Mouse (Mus musculus) heart, embryonic 16.5 days (tissue): Measurements from ENCODE around the gene Slc4a4. TPM values are rescaled to one million over a fixed set of nuclear protein-coding genes. Genes with fewer than 3 reads are reported as not detected.

Source experiments
- ATAC-seq: fragments of 200-750 bp; cut with Nextera tagmentation; replicated peaks from 2 replicates; pipeline ENCODE4 v1.8.0; 2017; ENCODE audit warnings: moderate number of reproducible peaks; ENCODE audit not compliant: insufficient read depth, low FRiP score; ENCODE audit errors: extremely low read depth
- H3K27ac ChIP-seq: fragments of 300-500 bp; sonication (generic); 2 replicates; pipeline ENCODE4 v1.5.1; 2014; ENCODE audit warnings: mild to moderate bottlenecking, low read length, control low read depth, moderate library complexity
- H3K27me3 ChIP-seq: fragments of 300-500 bp; sonication (generic); 2 replicates; pipeline ENCODE4 v1.6.1; 2014; ENCODE audit warnings: low read length, mixed read lengths; ENCODE audit not compliant: control insufficient read depth, insufficient read depth
- H3K36me3 ChIP-seq: fragments of 300-500 bp; sonication (generic); 2 replicates; pipeline ENCODE4 v1.6.1; 2014; ENCODE audit not compliant: control insufficient read depth, insufficient read depth
- H3K4me1 ChIP-seq: fragments of 300-500 bp; sonication (generic); 2 replicates; pipeline ENCODE4 v1.6.1; 2014; ENCODE audit warnings: low read length, mixed read lengths; ENCODE audit not compliant: control insufficient read depth, insufficient read depth
- H3K4me2 ChIP-seq: fragments of 300-500 bp; sonication (generic); 2 replicates; pipeline ENCODE4 v1.6.1; 2014; ENCODE audit warnings: low read depth, mild to moderate bottlenecking, control low read depth, low read length
- H3K4me3 ChIP-seq: fragments of 300-500 bp; sonication (generic); 2 replicates; pipeline ENCODE4 v1.5.1; 2014; ENCODE audit warnings: mild to moderate bottlenecking, control low read depth, low read length
- H3K9ac ChIP-seq: fragments of 300-500 bp; sonication (generic); 2 replicates; pipeline ENCODE4 v1.6.1; 2014; ENCODE audit warnings: low read length, control low read depth
- H3K9me3 ChIP-seq: fragments of 300-500 bp; sonication (generic); replicated peaks from 2 replicates; pipeline ENCODE4 v1.6.1; 2016; ENCODE audit warnings: low read length; ENCODE audit not compliant: control insufficient read depth
- WGBS: fragments of 180-500 bp; shearing (Covaris S2); extraction: QIAGEN DNeasy Blood & Tissue Kit; methylation state at CpG from one replicate; pipeline ENCODE4 v1.1.7; 2014; 5-methylcytosine and 5-hydroxymethylcytosine counted together
- polyA plus RNA-seq: library from polyadenylated mRNA; unstranded; fragments of >200 nt; fragmentation: Nextera tagmentation; extraction: Ambion mirVana; gene quantifications from 2 replicates; pipeline ENCODE4 v1.2.1, GENCODE M21; 2015

Slc4a4 gene
- polyA plus RNA-seq, 1 experiment from 2014 or later: 2.8 TPM

DNA sequence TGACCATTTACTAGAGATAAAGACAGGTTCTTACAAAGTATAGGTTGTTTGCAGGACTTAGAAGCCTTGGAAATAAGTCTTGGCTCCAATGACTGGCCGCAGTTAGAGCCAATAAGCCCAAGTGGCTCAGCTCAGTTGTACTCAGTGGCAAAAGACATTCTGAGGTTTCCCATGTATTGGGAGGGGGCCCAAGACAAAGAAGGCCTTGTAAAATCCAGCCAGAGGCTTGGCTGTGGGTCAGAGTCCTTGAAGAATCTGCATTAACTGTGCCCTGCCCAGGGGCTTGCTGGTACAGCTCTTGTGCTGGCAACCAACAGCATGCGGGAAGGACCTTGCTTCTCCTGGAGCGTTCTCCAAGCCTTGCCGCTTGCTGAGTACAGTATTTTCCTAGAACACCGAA, 107.9 kb downstream of the Slc4a4 start:
- Histone ChIP-seq H3K9me3 (no peaks in the 10 kb centered on the region), H3K27ac (no peak overlapping the region), H3K27me3 (no peaks in the 10 kb centered on the region), H3K4me2 (no peak overlapping the region), H3K4me1 (no peaks in the 10 kb centered on the region), H3K4me3 (no peak overlapping the region), H3K36me3 (no peaks in the 10 kb centered on the region), H3K9ac (no peak overlapping the region)
- 83% methylated on average over 5 of the region's 5 CpGs for WGBS
- ATAC-seq: no peak

DNA sequence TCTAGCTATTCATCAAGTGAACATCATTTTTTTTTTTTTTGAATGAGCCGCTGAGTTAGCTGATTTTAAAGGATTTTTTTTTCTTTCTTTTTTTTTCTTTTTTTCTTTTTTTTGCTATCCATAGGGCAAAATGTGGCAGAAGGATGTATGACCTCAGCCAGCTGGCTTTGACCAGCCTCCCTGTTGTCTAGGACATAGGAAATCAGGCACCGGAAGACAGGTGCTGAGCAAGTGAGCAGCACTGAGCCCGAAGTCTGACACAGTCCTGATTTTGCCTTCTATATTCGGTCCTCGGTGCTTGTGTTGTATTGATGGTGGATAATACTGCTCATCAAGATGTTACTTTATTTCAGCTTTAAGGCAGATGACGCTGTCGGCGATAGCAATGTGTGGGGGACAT, 109.6 kb downstream of the Slc4a4 start:
- H3K27ac ChIP-seq: no peak overlapping the region
- no peak overlapping the region for H3K4me2 ChIP-seq
- peaks cover 4% of the 10 kb centered on the region; the same call in 1 of the 2 replicates for H3K9me3 ChIP-seq
- H3K36me3 ChIP-seq: no peaks in the 10 kb centered on the region; the same call in 1 of the 2 replicates
- 92% methylated on average over 8 of the region's 8 CpGs for WGBS
- H3K4me1 ChIP-seq: no peaks in the 10 kb centered on the region
- no peak for ATAC-seq
- no peak overlapping the region for H3K9ac ChIP-seq
- H3K4me3 ChIP-seq: no peak overlapping the region
- H3K27me3 ChIP-seq: no peaks in the 10 kb centered on the region

DNA sequence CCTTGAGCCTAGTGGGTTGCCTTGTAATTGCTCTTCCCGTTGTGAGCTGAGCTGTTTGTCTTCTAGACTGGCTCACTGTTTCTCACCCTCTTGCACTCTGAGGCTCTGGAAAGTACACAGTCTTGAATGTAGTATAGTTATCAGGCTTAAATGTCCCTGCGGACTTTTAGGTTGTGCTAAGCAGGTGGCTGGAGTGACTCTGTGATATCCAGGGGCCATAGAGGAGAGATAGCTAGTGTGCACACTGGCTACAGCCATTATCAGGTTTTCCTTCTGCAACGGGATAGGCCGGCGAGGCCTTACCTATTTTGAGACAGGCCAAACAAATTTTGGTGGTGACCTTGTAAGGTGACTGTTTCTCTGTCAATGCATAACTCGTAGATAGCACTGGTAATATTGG, 110.7 kb downstream of the Slc4a4 start:
- WGBS: 63% methylated on average over 6 of the region's 6 CpGs
- Histone ChIP-seq H3K4me2 (no peak overlapping the region), H3K36me3 (no peaks in the 10 kb centered on the region; the same call in 1 of the 2 replicates), H3K27me3 (no peaks in the 10 kb centered on the region), H3K4me3 (no peak overlapping the region), H3K9ac (no peak overlapping the region), H3K4me1 (no peaks in the 10 kb centered on the region), H3K27ac (0 out of 2 replicates have a peak overlapping the region, but pooled peaks have one; percentile 16), H3K9me3 (peaks cover 4% of the 10 kb centered on the region; the same call in 1 of the 2 replicates)
- ATAC-seq: no peak

GRCm38 (mm10) chr5:88999793-89000192, 113.2 kb downstream of the Slc4a4 start:
- no peak for ATAC-seq
- H3K9ac ChIP-seq: no peak overlapping the region
- no peak overlapping the region for H3K27ac ChIP-seq
- H3K9me3 ChIP-seq: peaks cover 4% of the 10 kb centered on the region; the same call in 1 of the 2 replicates
- H3K4me2 ChIP-seq: no peak overlapping the region
- WGBS: 88% methylated on average over 6 of the region's 6 CpGs
- no peaks in the 10 kb centered on the region for H3K4me1 ChIP-seq
- no peak overlapping the region for H3K4me3 ChIP-seq
- no peaks in the 10 kb centered on the region for H3K27me3 ChIP-seq
- H3K36me3 ChIP-seq: no peaks in the 10 kb centered on the region; the same call in 1 of the 2 replicates

DNA sequence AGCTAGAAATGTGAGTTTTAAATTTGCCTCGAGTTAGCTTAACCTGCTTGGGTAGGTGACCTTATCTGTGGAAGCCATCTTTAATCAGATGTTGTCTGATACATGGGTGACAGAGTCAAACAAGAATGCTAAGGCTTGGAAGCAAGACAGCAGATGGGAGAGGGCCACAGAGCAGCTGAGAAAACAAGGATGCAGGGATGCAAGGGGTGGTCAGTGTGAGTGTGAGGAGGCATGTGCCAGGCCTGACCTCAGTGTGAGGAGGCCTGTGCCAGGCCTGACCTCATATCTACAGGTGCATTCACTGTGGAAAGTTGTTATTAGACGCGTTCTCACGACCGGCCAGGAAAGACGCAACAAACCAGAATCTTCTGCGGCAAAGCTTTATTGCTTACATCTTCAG, 114.0 kb downstream of the Slc4a4 start:
- ATAC-seq: no peak
- H3K27ac ChIP-seq: no peak overlapping the region
- H3K4me2 ChIP-seq: no peak overlapping the region
- no peaks in the 10 kb centered on the region for H3K27me3 ChIP-seq
- no peak overlapping the region for H3K4me3 ChIP-seq
- WGBS: 96% methylated on average over 6 of the region's 7 CpGs
- H3K9ac ChIP-seq: no peak overlapping the region
- no peaks in the 10 kb centered on the region; the same call in 1 of the 2 replicates for H3K36me3 ChIP-seq
- H3K9me3 ChIP-seq: peaks cover 4% of the 10 kb centered on the region; the same call in 1 of the 2 replicates
- H3K4me1 ChIP-seq: no peaks in the 10 kb centered on the region

DNA sequence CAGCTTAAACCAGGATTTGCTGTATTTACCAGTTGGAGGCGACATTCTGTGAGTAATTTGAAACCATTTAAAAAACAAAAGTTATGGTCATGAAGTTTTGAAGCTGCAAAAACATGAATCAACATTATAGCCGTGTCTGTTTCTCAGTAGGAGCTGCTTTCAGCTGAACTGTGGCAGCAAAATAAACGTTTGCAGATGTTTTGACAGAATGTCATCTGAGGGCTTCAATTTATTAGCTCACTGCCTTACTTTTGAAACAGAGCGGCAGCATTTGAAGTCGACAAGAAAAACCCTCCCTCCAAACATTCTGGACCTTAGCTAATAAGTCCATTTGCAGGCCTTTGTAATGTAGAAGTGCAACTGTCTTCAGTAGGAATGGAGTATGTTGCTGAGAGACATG, 123.5 kb downstream of the Slc4a4 start:
- ATAC-seq: no peak
- peaks cover 4% of the 10 kb centered on the region; the same call in 1 of the 2 replicates for H3K4me1 ChIP-seq
- WGBS: 70% methylated on average over 5 of the region's 5 CpGs
- H3K4me2 ChIP-seq: no peak overlapping the region
- no peaks in the 10 kb centered on the region for H3K9me3 ChIP-seq
- H3K36me3 ChIP-seq: no peaks in the 10 kb centered on the region
- H3K9ac ChIP-seq: no peak overlapping the region
- H3K4me3 ChIP-seq: no peak overlapping the region
- H3K27ac ChIP-seq: no peak overlapping the region
- H3K27me3 ChIP-seq: no peaks in the 10 kb centered on the region

- 67% methylated on average over 3 of the region's 3 CpGs for WGBS
- H3K9ac ChIP-seq: no peak overlapping the region
- no peak overlapping the region for H3K27ac ChIP-seq
- H3K27me3 ChIP-seq: no peaks in the 10 kb centered on the region
- ATAC-seq: no peak
- H3K4me3 ChIP-seq: no peak overlapping the region
- H3K4me1 ChIP-seq: peaks cover 4% of the 10 kb centered on the region; the same call in 1 of the 2 replicates
- H3K9me3 ChIP-seq: no peaks in the 10 kb centered on the region
- H3K4me2 ChIP-seq: no peak overlapping the region
- no peaks in the 10 kb centered on the region for H3K36me3 ChIP-seq
Observed at GRCm38 (mm10) chr5:89012456-89012855, 125.8 kb downstream of the Slc4a4 start.

- ATAC-seq: no peak
- H3K4me3 ChIP-seq: no peak overlapping the region
- no peak overlapping the region for H3K4me2 ChIP-seq
- no peaks in the 10 kb centered on the region for H3K36me3 ChIP-seq
- no peak overlapping the region for H3K9ac ChIP-seq
- no peaks in the 10 kb centered on the region for H3K9me3 ChIP-seq
- H3K27me3 ChIP-seq: no peaks in the 10 kb centered on the region
- peaks cover 4% of the 10 kb centered on the region; the same call in 1 of the 2 replicates for H3K4me1 ChIP-seq
- 52% methylated on average over 2 of the region's 2 CpGs for WGBS
- no peak overlapping the region for H3K27ac ChIP-seq
Observed at GRCm38 (mm10) chr5:89014782-89015181, 128.2 kb downstream of the Slc4a4 start.

DNA sequence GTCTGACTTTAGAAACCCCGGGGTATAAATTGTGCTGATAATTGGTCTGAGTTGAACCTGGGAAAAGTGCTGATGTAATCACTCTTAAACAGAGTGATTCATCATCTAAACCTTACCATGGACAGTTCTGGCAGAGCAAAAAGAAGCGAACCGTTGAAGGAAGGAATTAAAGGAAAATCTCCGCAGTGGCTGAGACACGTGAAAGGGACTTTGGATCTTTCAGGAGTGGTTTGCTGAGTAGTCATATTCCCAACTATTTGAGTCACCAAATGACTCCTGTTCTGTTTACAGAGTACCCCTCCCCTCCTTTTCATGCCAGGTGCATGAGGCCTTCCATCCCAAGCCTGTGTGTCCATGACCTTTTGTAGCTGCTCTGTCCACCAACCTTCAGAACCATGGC, 129.3 kb downstream of the Slc4a4 start:
- H3K9ac ChIP-seq: no peak overlapping the region
- no peaks in the 10 kb centered on the region for H3K9me3 ChIP-seq
- no peaks in the 10 kb centered on the region for H3K27me3 ChIP-seq
- ATAC-seq: no peak
- no peak overlapping the region for H3K4me3 ChIP-seq
- no peak overlapping the region for H3K4me2 ChIP-seq
- no peak overlapping the region for H3K27ac ChIP-seq
- WGBS: 72% methylated on average over 5 of the region's 5 CpGs
- no peaks in the 10 kb centered on the region for H3K36me3 ChIP-seq
- peaks cover 4% of the 10 kb centered on the region; the same call in 1 of the 2 replicates for H3K4me1 ChIP-seq
